Mouse (Mus musculus): ENCODE measurements at regions not wholly inside any gene's neighbourhood (a gene's known extent, or its start where the extent isn't known, plus 50 kb on each side); places are given as distances from the start of the nearest gene placed in this dataset.

- H3K27ac ChIP-seq: no peak overlapping the region
- no peaks in the 10 kb centered on the region for H3K36me3 ChIP-seq (ENCODE audit: poor library complexity, severe bottlenecking)
- H3K4me3 ChIP-seq: no peak overlapping the region
- ATAC-seq: no peak
- WGBS: 75% methylated on average over 3 of the region's 3 CpGs
- no peak overlapping the region for H3K4me2 ChIP-seq
- H3K9me3 ChIP-seq (replicated peaks): no peaks in the 10 kb centered on the region
- H3K27me3 ChIP-seq: no peaks in the 10 kb centered on the region
- H3K4me1 ChIP-seq: no peaks in the 10 kb centered on the region
- no peak overlapping the region for H3K9ac ChIP-seq
These were observed 2006.3 kb upstream of the 5930422O12Rik start for GRCm38 (mm10) chr8:31422241-31422640.

GRCm38 (mm10) chr8:31427706-31428105 is 2000.8 kb upstream of the 5930422O12Rik start:
- no peak overlapping the region for H3K27ac ChIP-seq
- WGBS: 91% methylated on average over 4 of the region's 4 CpGs

GRCm38 (mm10) chr8:31436445-31437191 is 1991.9 kb upstream of the 5930422O12Rik start:
- H3K4me1 ChIP-seq: no peaks in the 10 kb centered on the region
- no peaks in the 10 kb centered on the region for H3K27me3 ChIP-seq
- H3K27ac ChIP-seq: no peak overlapping the region
- WGBS: 86% methylated on average over 10 of the region's 10 CpGs
- H3K4me3 ChIP-seq: no peak overlapping the region
- H3K36me3 ChIP-seq (ENCODE audit: poor library complexity, severe bottlenecking): no peaks in the 10 kb centered on the region
- no peak; the same call in 1 of the 2 replicates for ATAC-seq
- H3K9me3 ChIP-seq (replicated peaks): no peaks in the 10 kb centered on the region
- no peak overlapping the region for H3K9ac ChIP-seq
- no peak overlapping the region for H3K4me2 ChIP-seq

More at GRCm38 (mm10) chr8:31427706-31428105, 2000.8 kb upstream of the 5930422O12Rik start:
- Histone ChIP-seq H3K9ac (no peak overlapping the region), H3K27me3 (no peaks in the 10 kb centered on the region), H3K4me2 (no peak overlapping the region), H3K36me3 (ENCODE audit: poor library complexity, severe bottlenecking) (no peaks in the 10 kb centered on the region), H3K9me3 (replicated peaks) (no peaks in the 10 kb centered on the region), H3K4me1 (no peaks in the 10 kb centered on the region), H3K4me3 (no peak overlapping the region)
- ATAC-seq: no peak

- Histone ChIP-seq H3K4me2 (no peak overlapping the region), H3K4me1 (peaks cover 4% of the 10 kb centered on the region; the same call in 1 of the 2 replicates), H3K9ac (no peak overlapping the region), H3K27me3 (no peaks in the 10 kb centered on the region), H3K27ac (no peak overlapping the region), H3K4me3 (no peak overlapping the region), H3K9me3 (replicated peaks) (no peaks in the 10 kb centered on the region), H3K36me3 (ENCODE audit: poor library complexity, severe bottlenecking) (no peaks in the 10 kb centered on the region)
- WGBS: 9% methylated on average over 1 of the region's 1 CpGs
- ATAC-seq: peak; percentile 57; the same call in 1 of the 2 replicates
These were observed 1983.7 kb upstream of the 5930422O12Rik start for GRCm38 (mm10) chr8:31444834-31445233.

- ATAC-seq: no peak
- Histone ChIP-seq H3K27me3 (no peaks in the 10 kb centered on the region), H3K27ac (no peak overlapping the region), H3K9me3 (replicated peaks) (no peaks in the 10 kb centered on the region), H3K4me3 (no peak overlapping the region), H3K36me3 (ENCODE audit: poor library complexity, severe bottlenecking) (no peaks in the 10 kb centered on the region), H3K4me2 (no peak overlapping the region), H3K9ac (no peak overlapping the region), H3K4me1 (peaks cover 4% of the 10 kb centered on the region; the same call in 1 of the 2 replicates)
- WGBS: 82% methylated on average over 2 of the region's 2 CpGs
These were observed 1980.5 kb upstream of the 5930422O12Rik start for GRCm38 (mm10) chr8:31447984-31448383.

GRCm38 (mm10) chr8:31454736-31455391 is 1973.6 kb upstream of the 5930422O12Rik start:
- Histone ChIP-seq H3K36me3 (ENCODE audit: poor library complexity, severe bottlenecking) (no peaks in the 10 kb centered on the region), H3K9me3 (replicated peaks) (no peaks in the 10 kb centered on the region), H3K4me2 (no peak overlapping the region; the same call in 1 of the 2 replicates), H3K9ac (no peak overlapping the region), H3K27ac (no peak overlapping the region), H3K4me1 (no peaks in the 10 kb centered on the region; the same call in 1 of the 2 replicates), H3K4me3 (no peak overlapping the region), H3K27me3 (no peaks in the 10 kb centered on the region)
- no peak for ATAC-seq
- 35% methylated on average over 16 of the region's 16 CpGs for WGBS

GRCm38 (mm10) chr8:31460349-31460748 is 1968.2 kb upstream of the 5930422O12Rik start:
- no peaks in the 10 kb centered on the region for H3K9me3 ChIP-seq (replicated peaks)
- WGBS: 86% methylated on average over 3 of the region's 3 CpGs
- no peaks in the 10 kb centered on the region for H3K27me3 ChIP-seq
- no peak for ATAC-seq
- no peaks in the 10 kb centered on the region for H3K4me1 ChIP-seq
- H3K4me3 ChIP-seq: no peak overlapping the region
- no peak overlapping the region for H3K9ac ChIP-seq
- H3K36me3 ChIP-seq (ENCODE audit: poor library complexity, severe bottlenecking): no peaks in the 10 kb centered on the region
- H3K4me2 ChIP-seq: no peak overlapping the region
- no peak overlapping the region for H3K27ac ChIP-seq

Data from forebrain, embryonic 13.5 days (tissue).